In genomic region chr10:61978866-61979340, GRCm38 (mm10) we compare ENCODE assay signal across 8 mouse cellular contexts. TPM values are rescaled to one million over a fixed set of nuclear protein-coding genes. Genes with fewer than 3 reads are reported as not detected.
A peak's percentile ranks its signal among the peaks of the same experiment; 100 is the strongest.
DNase-seq lines count a peak whose midpoint lies in the region; ATAC-seq and TF ChIP-seq lines count a peak whose summit lies in the region.

Gene Col13a1 (minus strand): TSS chr10:61979108.

- H3K36me3 ChIP-seq in heart, embryonic 11.5 days (ENCODE audit: control insufficient read depth, insufficient read depth, low read length): no peaks in the 10 kb centered on the region
- no peaks in the 10 kb centered on the region for H3K36me3 ChIP-seq in liver, adult 2 months (ENCODE audit: control insufficient read depth, insufficient read depth, low read length)
- H3K36me3 ChIP-seq in neural tube, embryonic 15.5 days: no peaks in the 10 kb centered on the region

- H3K4me1 ChIP-seq in heart, embryonic 11.5 days (ENCODE audit: control insufficient read depth, insufficient read depth, low read length): peaks cover 29% of the 10 kb centered on the region
- no peaks in the 10 kb centered on the region for H3K4me1 ChIP-seq in liver, adult 2 months (ENCODE audit: control insufficient read depth, insufficient read depth, low read length)
- peaks cover 28% of the 10 kb centered on the region for H3K4me1 ChIP-seq in neural tube, embryonic 15.5 days

- intact Hi-C loops in heart, postnatal 25 days (cut with DNase I): loop anchor here (5.0 kb wide), 1 partner anchor 137 kb away; no protein-coding TSS in a partner anchor
- intact Hi-C loops in heart, postnatal 14 days (cut with DNase I): loop anchor here (2.0 to 5.0 kb wide), 2 partner anchors 100 to 142 kb away; no protein-coding TSS in a partner anchor

- TF ChIP-seq CTCF in liver, adult 2 months (IDR thresholded peaks at IDR 0.05; ENCODE audit: low read depth, low read length): no peak

- peaks cover 16% of the 10 kb centered on the region for H3K27me3 ChIP-seq in heart, embryonic 11.5 days (ENCODE audit: control insufficient read depth, insufficient read depth, low read length)
- H3K27me3 ChIP-seq in liver, adult 2 months (ENCODE audit: control insufficient read depth, insufficient read depth, low read length): peaks cover 5% of the 10 kb centered on the region
- H3K27me3 ChIP-seq in neural tube, embryonic 15.5 days (replicated peaks): peaks cover 77% of the 10 kb centered on the region

- H3K4me2 ChIP-seq in heart, embryonic 11.5 days: peak within 1 kb of the TSS; percentile 96
- peak within 1 kb of the TSS; percentile 88 for H3K4me2 ChIP-seq in neural tube, embryonic 15.5 days

- 0% methylated on average over 41 of the region's 41 CpGs for WGBS in heart, embryonic 11.5 days (ENCODE audit: insufficient replicate concordance)
- WGBS in liver, adult 2 months: 1% methylated on average over 41 of the region's 41 CpGs
- under 1% methylated on average over 41 of the region's 41 CpGs for WGBS in neural tube, embryonic 15.5 days

- peak within 1 kb of the TSS; percentile 59 for H3K4me3 ChIP-seq in heart, embryonic 11.5 days (ENCODE audit: low read depth, low read length)
- H3K4me3 ChIP-seq in liver, adult 2 months (ENCODE audit: insufficient read depth, low read depth, low read length): peak within 1 kb of the TSS; percentile 69
- peak within 1 kb of the TSS; percentile 42 for H3K4me3 ChIP-seq in neural tube, embryonic 15.5 days (replicated peaks)

- H3K27ac ChIP-seq in heart, embryonic 11.5 days (ENCODE audit: low read depth, low read length): 0 out of 2 replicates have a peak within 1 kb of the TSS, but pooled peaks have one; percentile 29
- H3K27ac ChIP-seq in liver, adult 2 months (replicated peaks; ENCODE audit: insufficient read depth, low read depth, low read length): 0 out of 2 replicates have a peak within 1 kb of the TSS, but pooled peaks have one; percentile 6
- H3K27ac ChIP-seq in neural tube, embryonic 15.5 days (replicated peaks): no peak within 1 kb of the TSS

- H3K9ac ChIP-seq in heart, embryonic 11.5 days (ENCODE audit: low read depth, low read length): peak within 1 kb of the TSS; percentile 77
- H3K9ac ChIP-seq in liver, adult 2 months (ENCODE audit: low read depth, low read length): peak within 1 kb of the TSS; percentile 60
- peak within 1 kb of the TSS; percentile 34 for H3K9ac ChIP-seq in neural tube, embryonic 15.5 days (replicated peaks)

- no peaks in the 10 kb centered on the region for H3K9me3 ChIP-seq in heart, embryonic 11.5 days (replicated peaks; ENCODE audit: control insufficient read depth, low read length)
- no peaks in the 10 kb centered on the region for H3K9me3 ChIP-seq in neural tube, embryonic 15.5 days (replicated peaks)

- DNase-seq in heart, postnatal 25 days (ENCODE audit: low spot score): no peak
- peak; percentile 78 for DNase-seq in embryo, embryonic 10.5 days (ENCODE audit: low spot score)
- peak; percentile 29 to 38 for DNase-seq in heart, postnatal 14 days
- no peak for DNase-seq in liver, adult 2 months (ENCODE audit: extremely low read depth, low read depth, low spot score)
- DNase-seq in layer of hippocampus, postnatal 25 days (ENCODE audit: extremely low spot score in 1 of 2, low spot score in 1 of 2): no peak
- no peak for DNase-seq in right cerebral cortex, postnatal 4 days

- 0 out of 2 replicates have a peak, but pooled peaks have one; percentile 20 for TF ChIP-seq POLR2A in liver, adult 2 months (IDR thresholded peaks at IDR 0.05; ENCODE audit: extremely low read depth, insufficient read depth, low read length)

- no peak for ATAC-seq in heart, embryonic 11.5 days (replicated peaks; ENCODE audit: insufficient number of reproducible peaks, low FRiP score, low TSS enrichment)
- ATAC-seq in neural tube, embryonic 15.5 days (ENCODE audit: low FRiP score): no peak

- H3K79me2 ChIP-seq in liver, adult 2 months (ENCODE audit: control insufficient read depth, insufficient read depth, low read length): no peaks in the 10 kb centered on the region

RNA-seq across cellular contexts. Expression of gene Col13a1, which starts in this region (rescaled TPM):
- 9.4 and 12.9 TPM in 2 replicates for polyA plus RNA-seq in heart, embryonic 11.5 days (2014; fragmentation: Nextera tagmentation; extraction: Ambion mirVana)
- total RNA-seq in heart, postnatal 25 days (2021): under 1 TPM; 0.78 to 0.86 TPM
- total RNA-seq in heart, postnatal 14 days (2021): 1 to 10 TPM; 1.3 to 1.8 TPM
- total RNA-seq in liver, adult 2 months (2014; rRNA removed): 1.9 and 3.1 TPM in 2 replicates
- polyA plus RNA-seq in liver, adult 2 months (2012; rRNA removed): 0.73 and 1.2 TPM in 2 replicates
- 3.5 and 4.3 TPM in 2 replicates for polyA plus RNA-seq in neural tube, embryonic 15.5 days (2015; fragmentation: Nextera tagmentation; extraction: Ambion mirVana)
- 1 to 10 TPM in 1 of 2 experiments, under 1 TPM in 1; 0.77 to 1.3 TPM for total RNA-seq in layer of hippocampus, postnatal 25 days (2021)

Comparison
In these comparisons a context has a peak if more than half of its experiments do, and no peak if none do; other contexts are left out.
1. DNase-seq: peak in embryo, embryonic 10.5 days (single experiment) and heart, postnatal 14 days (2 of 2); none in heart, postnatal 25 days (single experiment), liver, adult 2 months (single experiment), layer of hippocampus, postnatal 25 days (0 of 2) and right cerebral cortex, postnatal 4 days (single experiment).
2. Peak in every context shown above with its lines, with median percentiles within 50 percentile points of each other: H3K4me3 ChIP-seq and H3K9ac ChIP-seq.